In genomic region chr7:99199451-99200175, GRCm38 (mm10) we compare ENCODE assay signal across 23 mouse cellular contexts. TPM values are rescaled to one million over a fixed set of nuclear protein-coding genes. Genes with fewer than 3 reads are reported as not detected.
A peak's percentile ranks its signal among the peaks of the same experiment; 100 is the strongest.
DNase-seq lines count a peak whose midpoint lies in the region; ATAC-seq and TF ChIP-seq lines count a peak whose summit lies in the region.
"Had no signal": no experiment of that assay in that cellular context is flagged by ENCODE, and none has a peak within 500 bp of the region (broad histone marks: within the 10 kb centered on the region; RNA-seq: fewer than 3 reads in every experiment).

No protein-coding gene starts in this region.

- no peak for DNase-seq in intestine, embryonic 14.5 days (ENCODE audit: low spot score)
- no peak for DNase-seq in CH12.LX (ENCODE audit: extremely low read depth)
- peak; percentile 68 for DNase-seq in adrenal gland, adult 8-10 months
- no peak for DNase-seq in embryo, embryonic 11 days
- DNase-seq in thymus, postnatal 25 days: no peak
- DNase-seq: cerebellum, adult 11-12 months; cerebellum, postnatal 25 days; left cerebral cortex, postnatal 4 days; lung, embryonic 14.5 days; thymus, postnatal 14 days had no signal

- ATAC-seq in intestine, embryonic 14.5 days (replicated peaks; ENCODE audit: low FRiP score, low TSS enrichment, low read depth): peak; percentile 35; the same call in 1 of the 2 replicates
- no peak for ATAC-seq in intestine, postnatal 0 days
- ATAC-seq in intestine, embryonic 15.5 days: peak; percentile 18; the same call in 1 of the 2 replicates
- ATAC-seq: activated CD4-positive, CD25-positive, alpha-beta regulatory T cell, adult 4 months; inflammation-experienced regulatory T-cells, adult 6 months had no signal

- H3K36me3 ChIP-seq in intestine, embryonic 14.5 days (ENCODE audit: control insufficient read depth, insufficient read depth, low read length): no peaks in the 10 kb centered on the region
- no peaks in the 10 kb centered on the region for H3K36me3 ChIP-seq in intestine, postnatal 0 days (ENCODE audit: control insufficient read depth, insufficient read depth)
- no peaks in the 10 kb centered on the region for H3K36me3 ChIP-seq in CH12.LX (replicated peaks in 1 of 2; ENCODE audit: control insufficient read depth in 1 of 2, insufficient read depth in 1 of 2, low read length in 1 of 2)
- no peaks in the 10 kb centered on the region for H3K36me3 ChIP-seq in intestine, embryonic 15.5 days
- H3K36me3 ChIP-seq: forebrain, embryonic 10.5 days; hindbrain, embryonic 12.5 days; kidney, embryonic 15.5 days; midbrain, embryonic 12.5 days; neural tube, embryonic 12.5 days had no signal

- TF ChIP-seq RAD21 in CH12.LX (IDR thresholded peaks at IDR 0.05; ENCODE audit: low read depth, low read length): no peak

- H3K27me3 ChIP-seq in intestine, embryonic 14.5 days (replicated peaks; ENCODE audit: control insufficient read depth, insufficient read depth, low read length): no peaks in the 10 kb centered on the region
- no peaks in the 10 kb centered on the region for H3K27me3 ChIP-seq in intestine, postnatal 0 days (replicated peaks; ENCODE audit: control insufficient read depth, insufficient read depth, low read length)
- peaks cover 11% of the 10 kb centered on the region for H3K27me3 ChIP-seq in CH12.LX (replicated peaks)
- no peaks in the 10 kb centered on the region for H3K27me3 ChIP-seq in intestine, embryonic 15.5 days (replicated peaks)
- H3K27me3 ChIP-seq: hindbrain, embryonic 12.5 days; kidney, embryonic 15.5 days; midbrain, embryonic 12.5 days; neural tube, embryonic 12.5 days had no signal

- no peak overlapping the region for H3K4me2 ChIP-seq in intestine, embryonic 14.5 days (ENCODE audit: low read length)
- no peak overlapping the region for H3K4me2 ChIP-seq in intestine, postnatal 0 days (replicated peaks; ENCODE audit: low read depth)
- no peak overlapping the region for H3K4me2 ChIP-seq in CH12.LX (ENCODE audit: insufficient read depth, low read depth, poor library complexity, severe bottlenecking)
- no peak overlapping the region for H3K4me2 ChIP-seq in intestine, embryonic 15.5 days (replicated peaks)
- H3K4me2 ChIP-seq: hindbrain, embryonic 12.5 days; kidney, embryonic 15.5 days; liver, embryonic 11.5 days; lung, embryonic 14.5 days; midbrain, embryonic 12.5 days; neural tube, embryonic 12.5 days had no signal

- H3K9me3 ChIP-seq in intestine, embryonic 14.5 days (ENCODE audit: control insufficient read depth, low read length): no peaks in the 10 kb centered on the region
- H3K9me3 ChIP-seq in intestine, postnatal 0 days (ENCODE audit: control insufficient read depth): no peaks in the 10 kb centered on the region
- peaks cover 4% of the 10 kb centered on the region for H3K9me3 ChIP-seq in CH12.LX (replicated peaks; ENCODE audit: low read length)
- no peaks in the 10 kb centered on the region for H3K9me3 ChIP-seq in intestine, embryonic 15.5 days
- H3K9me3 ChIP-seq: forebrain, embryonic 10.5 days; hindbrain, embryonic 12.5 days; kidney, embryonic 15.5 days; midbrain, embryonic 12.5 days; neural tube, embryonic 12.5 days had no signal

- no peaks in the 10 kb centered on the region for H3K79me2 ChIP-seq in CH12.LX (replicated peaks; ENCODE audit: control insufficient read depth, extremely low read depth, insufficient read depth, poor library complexity, severe bottlenecking)

- TF ChIP-seq EP300 in CH12.LX (IDR thresholded peaks at IDR 0.05; ENCODE audit: low read length): peak; percentile 24; the same call in 1 of the 2 replicates

- peaks cover 14% of the 10 kb centered on the region for H3K4me1 ChIP-seq in intestine, embryonic 14.5 days (replicated peaks; ENCODE audit: control insufficient read depth, insufficient read depth, low read length)
- H3K4me1 ChIP-seq in intestine, postnatal 0 days (replicated peaks; ENCODE audit: control insufficient read depth, insufficient read depth, low read length): 0 out of 2 replicates have a peak, but pooled peaks cover 10% of the 10 kb centered on the region
- peaks cover 2 to 19% of the 10 kb centered on the region in 2 experiments; a peak in 3 of 4 replicates for H3K4me1 ChIP-seq in CH12.LX (ENCODE audit: control insufficient read depth in 1 of 2, insufficient read depth in 2 of 2)
- peaks cover 15% of the 10 kb centered on the region for H3K4me1 ChIP-seq in intestine, embryonic 15.5 days (replicated peaks)
- H3K4me1 ChIP-seq: hindbrain, embryonic 12.5 days; midbrain, embryonic 12.5 days; neural tube, embryonic 12.5 days had no signal

- WGBS in intestine, embryonic 14.5 days: 78% methylated on average over 8 of the region's 9 CpGs
- WGBS in intestine, postnatal 0 days: 67% methylated on average over 9 of the region's 9 CpGs
- 70% methylated on average over 9 of the region's 9 CpGs for WGBS in intestine, embryonic 15.5 days

- in situ Hi-C loops in CH12.LX (cut with MboI; ENCODE audit: low pct_ligation_motif_present, low pct_unique_long_range_greater_than_20kb, low sequenced_read_pairs): no loop called here

- dilution Hi-C loops in CH12.LX (cut with MboI; ENCODE audit: extremely low pct_ligation_motif_present, extremely low pct_unique_long_range_greater_than_20kb, low sequenced_read_pairs): no loop called here

- no peak overlapping the region for H3K9ac ChIP-seq in intestine, embryonic 14.5 days (ENCODE audit: low read length)
- no peak overlapping the region for H3K9ac ChIP-seq in intestine, postnatal 0 days (ENCODE audit: low read depth, low read length)
- H3K9ac ChIP-seq in CH12.LX (ENCODE audit: insufficient read depth, low read depth): no peak overlapping the region
- H3K9ac ChIP-seq in intestine, embryonic 15.5 days: no peak overlapping the region
- H3K9ac ChIP-seq: hindbrain, embryonic 12.5 days; kidney, embryonic 15.5 days; lung, embryonic 14.5 days; midbrain, embryonic 12.5 days; neural tube, embryonic 12.5 days had no signal

- TF ChIP-seq CTCF in intestine, postnatal 0 days (IDR thresholded peaks at IDR 0.05; ENCODE audit: low read depth): no peak
- no peak for TF ChIP-seq CTCF in CH12.LX (conservative IDR thresholded peaks at IDR 0.05 in 1 of 2, IDR thresholded peaks at IDR 0.05 in 1 of 2; ENCODE audit: low read depth in 2 of 2, low read length in 2 of 2)

- TF ChIP-seq POLR2A in CH12.LX (IDR thresholded peaks at IDR 0.05; ENCODE audit: low read depth, low read length): no peak

- no peak overlapping the region for H3K27ac ChIP-seq in intestine, embryonic 14.5 days (ENCODE audit: low read depth)
- no peak overlapping the region for H3K27ac ChIP-seq in intestine, postnatal 0 days (ENCODE audit: low read depth, low read length)
- H3K27ac ChIP-seq in CH12.LX (ENCODE audit: insufficient read depth, low read depth): no peak overlapping the region
- no peak overlapping the region for H3K27ac ChIP-seq in intestine, embryonic 15.5 days
- H3K27ac ChIP-seq: forebrain, embryonic 10.5 days; hindbrain, embryonic 12.5 days; kidney, embryonic 15.5 days; left cerebral cortex, adult 2 months; midbrain, embryonic 12.5 days; neural tube, embryonic 12.5 days had no signal

- H3K4me3 ChIP-seq in intestine, embryonic 14.5 days (ENCODE audit: low read depth, low read length): no peak overlapping the region
- H3K4me3 ChIP-seq in intestine, postnatal 0 days (ENCODE audit: low read depth, low read length): no peak overlapping the region
- no peak overlapping the region for H3K4me3 ChIP-seq in CH12.LX (replicated peaks in 1 of 3; ENCODE audit: low read depth in 2 of 3, low read length in 2 of 3, poor library complexity in 1 of 3)
- no peak overlapping the region for H3K4me3 ChIP-seq in intestine, embryonic 15.5 days (replicated peaks)
- H3K4me3 ChIP-seq: forebrain, embryonic 10.5 days; hindbrain, embryonic 12.5 days; kidney, embryonic 15.5 days; left cerebral cortex, adult 2 months; midbrain, embryonic 12.5 days; neural tube, embryonic 12.5 days had no signal

TF ChIP-seq in CH12.LX, 34 proteins besides CTCF, POLR2A, EP300 and RAD21:
- TF ChIP-seq IRF4 (IDR thresholded peaks at IDR 0.05; ENCODE audit: low read depth, low read length) (peak; percentile 89), NELFE (IDR thresholded peaks at IDR 0.05; ENCODE audit: low read depth, low read length) (no peak)

RNA-seq across cellular contexts. Expression of gene Dgat2, which starts 17.1 kb away (rescaled TPM):
- polyA plus RNA-seq in intestine, embryonic 14.5 days (2014; fragmentation: Nextera tagmentation; extraction: Ambion mirVana): 40.8 and 44.2 TPM in 2 replicates
- 1,614 and 1,691 TPM in 2 replicates for polyA plus RNA-seq in intestine, postnatal 0 days (2015; fragmentation: Nextera tagmentation; extraction: Ambion mirVana)
- 1.2 and 1.7 TPM in 2 replicates for total RNA-seq in CH12.LX (2012; rRNA removed)
- total RNA-seq in CH12.LX (2014; rRNA removed): 1.4 and 2.8 TPM in 2 replicates
- 1.4 and 1.6 TPM in 2 replicates for polyA plus RNA-seq in CH12.LX (2012; ENCODE audit: insufficient read length, low read depth)
- total RNA-seq in adrenal gland, adult 8-10 months (2022): 100 to 1,000 TPM; 138 to 436 (median 316) TPM
- 176 and 204 TPM in 2 replicates for polyA plus RNA-seq in intestine, embryonic 15.5 days (2015; fragmentation: Nextera tagmentation; extraction: Ambion mirVana)

RNA-seq across cellular contexts. Expression of gene Mogat2, which starts 38.8 kb away (rescaled TPM):
- polyA plus RNA-seq in intestine, embryonic 14.5 days (2014; fragmentation: Nextera tagmentation; extraction: Ambion mirVana): 40.1 and 48.6 TPM in 2 replicates
- polyA plus RNA-seq in intestine, postnatal 0 days (2015; fragmentation: Nextera tagmentation; extraction: Ambion mirVana): 362 and 402 TPM in 2 replicates
- total RNA-seq in CH12.LX (2012; rRNA removed): not detected in 2 replicates
- total RNA-seq in CH12.LX (2014; rRNA removed): not detected in 2 replicates
- polyA plus RNA-seq in CH12.LX (2012; ENCODE audit: insufficient read length, low read depth): not detected in 2 replicates
- total RNA-seq in adrenal gland, adult 8-10 months (2022): 1 to 10 TPM in 1 of 4 experiments, under 1 TPM in 3; 0.25 to 1.5 (median 0.51) TPM
- 120 and 142 TPM in 2 replicates for polyA plus RNA-seq in intestine, embryonic 15.5 days (2015; fragmentation: Nextera tagmentation; extraction: Ambion mirVana)
- total RNA-seq: layer of hippocampus, adult 8-10 months; left cerebral cortex, adult 2 months had no signal
- polyA plus RNA-seq: activated CD4-positive, CD25-positive, alpha-beta regulatory T cell, adult 4 months; inflammation-experienced regulatory T-cells, adult 6 months; testis, adult 2 months had no signal

RNA-seq across cellular contexts. Expression of gene Uvrag, which starts 58.7 kb away (rescaled TPM):
- polyA plus RNA-seq in intestine, embryonic 14.5 days (2014; fragmentation: Nextera tagmentation; extraction: Ambion mirVana): 23.2 and 25.8 TPM in 2 replicates
- 12.0 and 17.4 TPM in 2 replicates for polyA plus RNA-seq in intestine, postnatal 0 days (2015; fragmentation: Nextera tagmentation; extraction: Ambion mirVana)
- total RNA-seq in CH12.LX (2012; rRNA removed) (20.6 and 23.3 TPM in 2 replicates), CH12.LX (2014; rRNA removed) (37.5 and 39.1 TPM in 2 replicates)
- polyA plus RNA-seq in CH12.LX (2012; ENCODE audit: insufficient read length, low read depth): 47.4 and 61.6 TPM in 2 replicates
- 10 to 100 TPM; 32.5 to 46.9 (median 40.3) TPM for total RNA-seq in adrenal gland, adult 8-10 months (2022)
- 20.5 and 20.9 TPM in 2 replicates for polyA plus RNA-seq in intestine, embryonic 15.5 days (2015; fragmentation: Nextera tagmentation; extraction: Ambion mirVana)

Comparison
In these comparisons a context has a peak if more than half of its experiments do, and no peak if none do; other contexts are left out.
1. RNA of gene Dgat2, which starts 17.1 kb away (polyA plus RNA-seq): 1,614 to 1,691 TPM in intestine, postnatal 0 days, 176 to 204 TPM in intestine, embryonic 15.5 days and 40.8 to 44.2 TPM in intestine, embryonic 14.5 days; 1.4 to 1.6 TPM in CH12.LX; every median in the first group is over 10 times any median in the second.
2. RNA of gene Mogat2, which starts 38.8 kb away (polyA plus RNA-seq): 362 to 402 TPM in intestine, postnatal 0 days, 120 to 142 TPM in intestine, embryonic 15.5 days and 40.1 to 48.6 TPM in intestine, embryonic 14.5 days; not detected in CH12.LX; every median in the first group is over 10 times any median in the second.